Mouse (Mus musculus) layer of hippocampus, adult 8-10 months (tissue): ENCODE measurements around the gene Ulk3. TPM values are rescaled to one million over a fixed set of nuclear protein-coding genes. Genes with fewer than 3 reads are reported as not detected.
A peak's percentile ranks its signal among the peaks of the same experiment; 100 is the strongest.

ENCODE experiments used
- DNase-seq, 2 experiments: peaks; one replicate each; pipeline ENCODE4 v3.0.0; 2022; ENCODE audit warnings: low spot score in 2 of 2
- total RNA-seq, 4 experiments: library from RNA; stranded (reverse); gene quantifications; 2 replicates each; pipeline ENCODE4 v1.2.4; 2022

The Ulk3 gene
- total RNA-seq, 4 experiments from 2014 or later: 29.9 to 40.1 (median 37.8) TPM

DNA sequence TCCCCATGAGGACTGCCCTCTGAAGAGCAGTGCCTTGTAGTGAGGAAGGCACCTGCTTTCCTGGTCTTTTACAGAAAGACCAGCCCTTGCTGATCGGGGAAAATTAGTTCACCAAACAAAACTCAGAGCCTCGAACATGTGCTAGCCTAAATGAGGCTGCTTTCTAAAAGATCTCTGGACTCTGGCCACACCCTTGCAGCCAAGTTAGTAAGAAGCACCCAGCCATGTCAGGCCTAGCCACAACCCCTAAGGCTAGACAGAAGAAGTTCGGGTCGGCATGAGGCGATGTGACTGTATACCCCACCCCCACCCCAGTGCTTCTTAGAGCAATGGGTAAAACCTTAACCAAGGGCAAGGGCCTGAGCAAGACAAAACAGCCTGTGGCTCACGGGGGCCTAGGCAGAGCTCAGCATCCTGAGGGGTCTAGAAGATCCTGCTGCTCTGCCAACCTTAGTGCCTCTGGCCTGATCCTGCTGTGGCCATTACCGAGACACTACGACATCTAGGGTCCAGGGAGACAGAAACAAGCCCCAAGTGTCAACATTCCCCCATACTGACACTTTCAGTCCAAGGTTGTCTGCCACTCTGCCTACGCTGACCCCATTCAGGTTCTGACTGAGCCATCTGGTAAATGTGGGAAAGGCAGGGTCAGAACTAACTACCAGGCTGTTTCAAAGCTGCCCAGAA is 54.1 kb downstream of the Ulk3 start:
- DNase-seq: no peak

GRCm38 (mm10) chr9:57643856-57644180 is 54.6 kb downstream of the Ulk3 start:
- no peak for DNase-seq

DNA sequence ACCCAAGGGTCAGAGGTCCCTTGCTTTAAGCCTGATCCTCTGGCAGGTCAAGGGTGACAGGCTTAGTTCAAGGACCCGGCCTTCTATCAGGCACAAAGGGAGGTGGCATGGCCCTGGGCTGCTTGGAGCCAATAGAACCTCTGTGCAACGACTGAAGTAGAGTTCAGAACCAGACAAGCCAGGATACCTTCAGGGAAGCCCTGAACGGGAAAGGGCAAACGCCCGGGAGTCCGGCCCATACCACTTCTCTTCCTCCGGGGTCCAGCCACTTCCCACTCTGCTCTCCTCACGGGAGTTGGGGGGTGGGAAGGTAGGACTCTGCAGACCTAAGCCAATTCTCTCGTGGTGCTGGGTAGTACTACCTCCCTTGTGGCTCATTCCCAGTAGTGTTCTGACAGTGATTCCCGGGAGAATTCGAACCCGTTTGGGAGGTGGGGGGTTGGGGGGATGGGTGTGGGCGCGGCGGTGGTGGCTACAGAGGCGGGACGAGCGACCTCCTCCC is 55.2 kb downstream of the Ulk3 start:
- no peak for DNase-seq

GRCm38 (mm10) chr9:57644944-57645893 is 56.0 kb downstream of the Ulk3 start:
- DNase-seq: peak; percentile 73 to 92

Other genes starting within 250 kb of the Ulk3 start
- gene Ppcdc, start 149.3 kb upstream of the Ulk3 start, total RNA-seq: 10 to 100 TPM; 16.1 to 26.1 (median 23.2) TPM
- 100 to 1,000 TPM; 361 to 395 (median 373) TPM for gene Scamp5, start 121.4 kb upstream of the Ulk3 start, total RNA-seq
- gene Rpp25, start 85.4 kb upstream of the Ulk3 start, total RNA-seq: 10 to 100 TPM in 3 of 4 experiments, 1 to 10 TPM in 1; 9.1 to 11.8 (median 10.3) TPM
- 100 to 1,000 TPM; 345 to 380 (median 364) TPM for gene Cox5a, start 68.2 kb upstream of the Ulk3 start, total RNA-seq
- 10 to 100 TPM; 16.0 to 23.5 (median 20.0) TPM for gene Fam219b, start 51.9 kb upstream of the Ulk3 start, total RNA-seq
- gene Mpi, start 36.7 kb upstream of the Ulk3 start, total RNA-seq: 10 to 100 TPM; 68.8 to 80.6 (median 77.5) TPM
- gene Scamp2, start 28.5 kb upstream of the Ulk3 start, total RNA-seq: 10 to 100 TPM; 26.5 to 35.2 (median 31.9) TPM
- gene Cplx3, start 16.8 kb downstream of the Ulk3 start, total RNA-seq: 1 to 10 TPM; 3.5 to 6.1 (median 4.1) TPM
- gene Lman1l, start 31.3 kb downstream of the Ulk3 start, total RNA-seq: not detected
- 10 to 100 TPM; 38.4 to 46.7 (median 43.0) TPM for gene Csk, start 64.2 kb downstream of the Ulk3 start, total RNA-seq
- not detected for gene Cyp1a2, start 94.3 kb downstream of the Ulk3 start, total RNA-seq
- under 1 TPM in 3 of 4 experiments, not detected in 1; 0.12 to 0.36 (median 0.32) TPM for gene Cyp1a1, start 98.5 kb downstream of the Ulk3 start, total RNA-seq
- 10 to 100 TPM; 14.0 to 23.7 (median 14.6) TPM for gene Edc3, start 119.1 kb downstream of the Ulk3 start, total RNA-seq
- gene Clk3, start 176.4 kb downstream of the Ulk3 start, total RNA-seq: 100 to 1,000 TPM in 1 of 4 experiments, 10 to 100 TPM in 3; 72.0 to 102 (median 84.5) TPM
- gene Arid3b, start 247.3 kb downstream of the Ulk3 start, total RNA-seq: 10 to 100 TPM in 1 of 4 experiments, 1 to 10 TPM in 3; 7.5 to 11.5 (median 7.7) TPM